ENCODE assay signal across 8 mouse cellular contexts in genomic region chr19:43939769-43940689, GRCm38 (mm10). TPM values are rescaled to one million over a fixed set of nuclear protein-coding genes. Genes with fewer than 3 reads are reported as not detected.
A peak's percentile ranks its signal among the peaks of the same experiment; 100 is the strongest.
DNase-seq lines count a peak whose midpoint lies in the region; ATAC-seq and TF ChIP-seq lines count a peak whose summit lies in the region.

Gene Dnmbp (minus strand): TSS chr19:43940191.

- H3K4me1 ChIP-seq in embryonic facial prominence, embryonic 10.5 days = peaks cover 38% of the 10 kb centered on the region
- no peaks in the 10 kb centered on the region; the same call in 1 of the 2 replicates for H3K4me1 ChIP-seq in intestine, postnatal 0 days (replicated peaks; ENCODE audit: control insufficient read depth, insufficient read depth, low read length)
- peaks cover 30% of the 10 kb centered on the region for H3K4me1 ChIP-seq in limb, embryonic 10.5 days
- peaks cover 2% of the 10 kb centered on the region; the same call in 1 of the 2 replicates for H3K4me1 ChIP-seq in midbrain, embryonic 11.5 days (ENCODE audit: control insufficient read depth, insufficient read depth, low read length)

- TF ChIP-seq CTCF in intestine, postnatal 0 days (IDR thresholded peaks at IDR 0.05; ENCODE audit: low read depth) = peak; percentile 89

- H3K27ac ChIP-seq in embryonic facial prominence, embryonic 10.5 days (replicated peaks) = peak within 1 kb of the TSS; percentile 86
- H3K27ac ChIP-seq in intestine, postnatal 0 days (ENCODE audit: low read depth, low read length) = peak within 1 kb of the TSS; percentile 74
- peak within 1 kb of the TSS; percentile 89 for H3K27ac ChIP-seq in limb, embryonic 10.5 days
- H3K27ac ChIP-seq in midbrain, embryonic 11.5 days (ENCODE audit: low read depth, low read length) = no peak within 1 kb of the TSS

- ATAC-seq in granulocyte monocyte progenitor cell, adult 5-6 weeks (replicated peaks; ENCODE audit: poor library complexity, severe bottlenecking) = peak; percentile 77
- peak; percentile 91 for ATAC-seq in intestine, postnatal 0 days
- ATAC-seq in midbrain, embryonic 11.5 days (ENCODE audit: low FRiP score) = peak; percentile 91

- peak; percentile 95 for DNase-seq in adrenal gland, postnatal 14 days
- peak; percentile 89 for DNase-seq in embryonic facial prominence, embryonic 10.5 days (ENCODE audit: low spot score)
- DNase-seq in limb, embryonic 10.5 days (ENCODE audit: low spot score) = peak; percentile 92
- DNase-seq in midbrain, embryonic 11.5 days (ENCODE audit: low spot score, missing footprints) = peak; percentile 98
- DNase-seq in right cerebral cortex, postnatal 4 days = peak; percentile 95
- peak; percentile 76 for DNase-seq in yolk sac, embryonic 10.5 days (ENCODE audit: low spot score)

- peak within 1 kb of the TSS; percentile 93 for H3K4me2 ChIP-seq in intestine, postnatal 0 days (replicated peaks; ENCODE audit: low read depth)
- H3K4me2 ChIP-seq in midbrain, embryonic 11.5 days = peak within 1 kb of the TSS; percentile 75

- H3K4me3 ChIP-seq in embryonic facial prominence, embryonic 10.5 days = peak within 1 kb of the TSS; percentile 86
- peak within 1 kb of the TSS; percentile 75 for H3K4me3 ChIP-seq in intestine, postnatal 0 days (ENCODE audit: low read depth, low read length)
- H3K4me3 ChIP-seq in limb, embryonic 10.5 days = peak within 1 kb of the TSS; percentile 88
- H3K4me3 ChIP-seq in midbrain, embryonic 11.5 days (ENCODE audit: low read depth, low read length) = peak within 1 kb of the TSS; percentile 76

- 3% methylated on average over 94 of the region's 94 CpGs for WGBS in embryonic facial prominence, embryonic 10.5 days
- WGBS in intestine, postnatal 0 days = 3% methylated on average over 79 of the region's 94 CpGs
- WGBS in limb, embryonic 10.5 days = 3% methylated on average over 94 of the region's 94 CpGs
- WGBS in midbrain, embryonic 11.5 days = 4% methylated on average over 74 of the region's 94 CpGs

- H3K36me3 ChIP-seq in embryonic facial prominence, embryonic 10.5 days (replicated peaks) = no peaks in the 10 kb centered on the region
- no peaks in the 10 kb centered on the region for H3K36me3 ChIP-seq in intestine, postnatal 0 days (ENCODE audit: control insufficient read depth, insufficient read depth)
- H3K36me3 ChIP-seq in limb, embryonic 10.5 days = no peaks in the 10 kb centered on the region
- H3K36me3 ChIP-seq in midbrain, embryonic 11.5 days (ENCODE audit: control insufficient read depth, insufficient read depth, low read length) = no peaks in the 10 kb centered on the region

- H3K9ac ChIP-seq in intestine, postnatal 0 days (ENCODE audit: low read depth, low read length) = peak within 1 kb of the TSS; percentile 83
- H3K9ac ChIP-seq in midbrain, embryonic 11.5 days (ENCODE audit: low read length) = peak within 1 kb of the TSS; percentile 81

- H3K9me3 ChIP-seq in embryonic facial prominence, embryonic 10.5 days = no peaks in the 10 kb centered on the region
- H3K9me3 ChIP-seq in intestine, postnatal 0 days (ENCODE audit: control insufficient read depth) = no peaks in the 10 kb centered on the region
- H3K9me3 ChIP-seq in limb, embryonic 10.5 days (replicated peaks) = no peaks in the 10 kb centered on the region
- H3K9me3 ChIP-seq in midbrain, embryonic 11.5 days (ENCODE audit: control insufficient read depth, low read length) = no peaks in the 10 kb centered on the region

- H3K27me3 ChIP-seq in embryonic facial prominence, embryonic 10.5 days (replicated peaks; ENCODE audit: low read depth, poor library complexity, severe bottlenecking) = no peaks in the 10 kb centered on the region
- H3K27me3 ChIP-seq in intestine, postnatal 0 days (replicated peaks; ENCODE audit: control insufficient read depth, insufficient read depth, low read length) = no peaks in the 10 kb centered on the region
- H3K27me3 ChIP-seq in limb, embryonic 10.5 days (ENCODE audit: low read depth, poor library complexity, severe bottlenecking) = no peaks in the 10 kb centered on the region
- H3K27me3 ChIP-seq in midbrain, embryonic 11.5 days (ENCODE audit: control insufficient read depth, insufficient read depth, low read length) = no peaks in the 10 kb centered on the region

RNA-seq across cellular contexts. Expression of gene Dnmbp, which starts in this region (rescaled TPM):
- total RNA-seq in adrenal gland, postnatal 14 days (2021) = 14.0 and 15.8 TPM in 2 replicates
- polyA plus RNA-seq in embryonic facial prominence, embryonic 10.5 days (2016; fragmentation: Nextera tagmentation; extraction: Ambion mirVana) = 20.4 and 20.8 TPM in 2 replicates
- 10.5 and 11.9 TPM in 2 replicates for total RNA-seq in granulocyte monocyte progenitor cell, adult 5-6 weeks (2014; fragmentation: Nextera tagmentation)
- total RNA-seq in granulocyte monocyte progenitor cell, adult 5-6 weeks (2017) = 7.4 and 8.3 TPM in 2 replicates
- polyA plus RNA-seq in intestine, postnatal 0 days (2015; fragmentation: Nextera tagmentation; extraction: Ambion mirVana) = 21.4 TPM in 2 replicates
- polyA plus RNA-seq in limb, embryonic 10.5 days (2016; fragmentation: Nextera tagmentation; extraction: Ambion mirVana) = 19.4 and 22.0 TPM in 2 replicates
- polyA plus RNA-seq in midbrain, embryonic 11.5 days (2014; fragmentation: Nextera tagmentation; extraction: Ambion mirVana) = 13.5 and 14.5 TPM in 2 replicates
